Mouse (Mus musculus) common myeloid progenitor, adult 5-6 weeks (primary cell): ENCODE data around the gene Pigk. TPM values are rescaled to one million over a fixed set of nuclear protein-coding genes. Genes with fewer than 3 reads are reported as not detected.
A peak's percentile ranks its signal among the peaks of the same experiment; 100 is the strongest.

Source experiments
- ATAC-seq: replicated peaks from 2 replicates; pipeline ENCODE4 v1.8.0; 2016; ENCODE audit warnings: low read depth, mild to moderate bottlenecking, moderate TSS enrichment, inconsistent platforms; ENCODE audit not compliant: poor library complexity, severe bottlenecking
- total RNA-seq: library from RNA; stranded (forward); fragments of 200-1000, 187-1606 nt; gene quantifications from 2 replicates; pipeline ENCODE4 v1.2.3, GENCODE M21; 2017

The Pigk gene
- total RNA-seq, 1 experiment from 2014 or later: 46.2 TPM

DNA sequence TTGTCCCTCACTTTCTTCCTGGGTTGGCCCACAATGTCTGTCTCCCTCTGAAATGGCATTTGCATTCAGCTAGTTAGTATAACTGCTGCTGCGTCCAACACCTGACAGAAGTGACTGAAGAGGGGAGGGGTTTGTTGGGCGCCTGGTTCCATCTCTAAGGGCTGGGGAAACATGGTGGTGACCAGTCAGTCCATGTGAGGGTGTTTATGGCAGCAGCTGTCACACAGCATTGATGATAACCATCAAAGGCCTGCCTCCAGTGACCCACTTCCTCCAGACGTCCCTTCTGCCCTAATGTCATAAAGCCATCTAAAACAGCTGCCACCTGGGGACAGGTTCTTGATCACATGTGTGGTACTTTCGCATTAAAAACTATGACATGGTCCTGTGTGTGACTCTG is 212.3 kb downstream of the Pigk start:
- ATAC-seq: peak; percentile 20

DNA sequence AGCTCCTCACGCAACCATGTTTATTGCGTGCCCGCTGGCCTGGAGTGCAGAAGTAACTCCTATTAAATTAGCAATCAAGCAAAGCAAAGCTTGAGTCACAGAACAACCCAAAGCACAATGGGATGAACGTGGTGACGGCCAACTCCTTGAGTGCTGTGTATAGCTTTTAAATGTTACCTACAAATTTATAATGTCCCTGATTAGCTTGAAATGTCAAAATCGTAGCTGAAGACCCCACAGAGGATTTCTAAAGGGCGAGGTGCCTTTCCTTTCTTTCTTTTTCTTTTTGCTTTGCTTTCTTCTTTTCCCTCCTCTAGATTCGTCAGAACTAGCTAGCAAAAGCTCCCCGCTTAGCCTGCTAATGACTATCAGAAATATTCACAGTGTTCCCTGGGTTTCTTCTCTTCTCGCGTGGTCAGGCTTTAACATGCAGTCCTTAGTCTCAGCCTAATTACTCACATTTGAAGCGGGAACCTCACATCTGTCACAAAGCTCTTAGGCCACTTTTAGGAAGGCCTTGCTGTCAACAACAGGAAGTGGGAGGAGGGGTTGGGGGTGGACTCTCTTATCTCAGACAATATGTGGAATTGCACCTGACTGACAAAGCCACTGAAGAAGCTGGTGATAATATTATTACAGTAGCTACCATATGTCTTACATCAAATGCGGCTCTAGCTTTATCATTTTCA is 214.5 kb downstream of the Pigk start:
- ATAC-seq: peak; percentile 64

DNA sequence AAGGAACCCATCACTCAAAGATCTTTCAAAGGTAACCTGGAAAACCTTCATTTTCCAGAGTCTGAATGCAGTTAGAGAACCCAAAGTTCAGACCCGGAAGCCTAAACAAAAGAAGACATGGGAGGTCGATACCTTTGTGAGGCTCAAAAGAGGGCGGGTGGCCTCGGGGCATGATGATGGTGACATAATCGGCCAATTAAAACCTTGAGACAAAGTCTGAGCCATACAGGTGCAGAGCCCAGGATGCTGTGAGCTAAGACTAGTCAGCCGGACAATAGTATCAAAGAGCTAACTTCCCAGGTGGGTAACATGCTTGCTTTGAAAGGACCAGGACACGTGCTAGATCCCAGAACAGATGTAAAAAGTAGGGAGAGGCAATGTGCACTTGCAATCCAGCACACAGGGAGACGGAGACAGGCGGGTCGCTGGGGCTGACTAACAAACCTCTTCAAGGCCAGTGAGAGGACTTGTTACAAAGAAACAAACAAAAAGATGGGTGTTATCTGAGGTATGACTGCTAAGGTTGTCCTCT is 215.4 kb downstream of the Pigk start:
- ATAC-seq: no peak

GRCm38 (mm10) chr3:152929788-152930281 is 215.9 kb downstream of the Pigk start:
- no peak for ATAC-seq

GRCm38 (mm10) chr3:152931354-152931753 is 217.5 kb downstream of the Pigk start:
- ATAC-seq: no peak

GRCm38 (mm10) chr3:152932096-152932495 is 218.2 kb downstream of the Pigk start:
- ATAC-seq: no peak

- ATAC-seq: no peak
Measured at GRCm38 (mm10) chr3:152932544-152932943, 218.6 kb downstream of the Pigk start.

DNA sequence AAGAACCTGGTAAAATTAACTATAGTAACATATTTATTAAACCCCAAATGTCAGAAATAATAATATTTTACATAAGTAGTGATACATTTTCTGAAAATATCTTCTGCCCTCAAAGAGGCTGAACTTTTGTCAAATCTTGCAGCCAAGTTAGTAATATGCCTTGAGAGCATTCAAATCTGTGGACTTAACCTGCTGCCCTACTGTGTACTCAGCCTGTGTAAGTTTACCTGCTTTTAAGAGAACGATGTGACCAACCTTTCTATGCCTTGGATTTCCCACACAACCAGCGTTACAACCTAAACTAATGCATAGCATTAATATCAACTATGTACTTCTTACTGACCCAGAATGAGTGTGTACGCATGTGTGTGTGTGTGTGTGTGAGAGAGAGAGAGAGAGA is 219.8 kb downstream of the Pigk start:
- no peak for ATAC-seq

- ATAC-seq: no peak
Measured at GRCm38 (mm10) chr3:152936313-152936712, 222.4 kb downstream of the Pigk start.

- no peak for ATAC-seq
Measured at GRCm38 (mm10) chr3:152941671-152942070, 227.8 kb downstream of the Pigk start.

DNA sequence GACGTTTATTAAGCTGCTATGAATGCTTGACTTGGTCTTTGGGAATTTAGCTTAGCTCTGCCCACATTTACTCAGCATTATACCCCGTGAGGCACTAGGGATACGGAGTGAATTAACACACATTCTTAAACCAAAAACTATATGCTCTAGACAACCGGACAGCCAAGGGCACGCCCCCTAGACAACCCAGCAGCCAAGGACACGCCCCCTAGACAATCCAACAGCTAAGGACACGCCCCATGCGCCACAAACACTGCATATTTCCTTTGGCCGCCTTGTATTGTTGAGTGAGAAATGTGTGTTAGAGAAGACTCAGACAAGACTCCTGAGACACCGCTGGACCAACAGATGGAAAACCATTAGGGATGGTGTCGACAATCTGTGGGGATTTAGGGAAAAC is 229.1 kb downstream of the Pigk start:
- peak; percentile 94 for ATAC-seq

- ATAC-seq: no peak
Measured at GRCm38 (mm10) chr3:152944766-152945165, 230.9 kb downstream of the Pigk start.

- no peak for ATAC-seq
Measured at GRCm38 (mm10) chr3:152947031-152947640, 233.2 kb downstream of the Pigk start.

DNA sequence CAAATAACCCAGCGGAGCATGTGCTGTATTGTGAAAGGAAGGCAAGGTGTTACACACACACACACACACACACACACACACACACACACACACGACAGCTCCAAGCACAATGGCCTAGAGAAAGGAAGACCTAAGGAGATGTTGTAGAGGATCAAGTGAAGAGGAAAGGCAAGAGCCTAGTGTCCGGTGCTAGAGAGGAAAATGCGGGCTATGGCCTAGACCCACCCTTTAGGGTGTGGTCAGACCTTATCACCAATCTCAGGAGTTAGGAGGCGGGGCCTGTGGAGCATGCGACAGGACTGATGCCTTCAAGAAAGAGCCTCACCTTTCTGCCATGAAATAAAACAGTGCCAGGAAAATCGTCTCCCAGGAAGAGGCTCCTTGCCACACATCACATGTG is 234.7 kb downstream of the Pigk start:
- no peak for ATAC-seq

- no peak for ATAC-seq
Measured at GRCm38 (mm10) chr3:152949233-152949777, 235.4 kb downstream of the Pigk start.

DNA sequence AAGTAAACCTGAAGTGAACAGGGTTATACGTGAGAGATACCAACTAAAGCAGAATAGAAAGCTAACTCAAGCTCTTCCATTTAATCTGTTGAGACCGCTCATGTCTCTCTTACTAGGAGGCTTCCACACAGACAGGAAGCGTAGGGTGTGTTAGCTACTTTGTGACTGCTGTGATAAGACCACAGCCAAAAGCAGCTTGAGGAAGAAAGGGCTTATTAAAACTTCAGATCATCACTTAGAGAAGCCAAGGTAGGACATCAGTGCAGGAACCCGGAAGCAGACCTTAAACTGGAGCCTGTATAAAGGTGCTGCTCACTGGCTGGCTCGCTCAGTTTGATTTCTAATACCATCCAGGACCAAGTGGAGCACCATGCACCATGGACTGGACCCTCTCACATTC is 236.4 kb downstream of the Pigk start:
- peak; percentile 85 for ATAC-seq

- ATAC-seq: no peak
Measured at GRCm38 (mm10) chr3:152950914-152951313, 237.0 kb downstream of the Pigk start.

DNA sequence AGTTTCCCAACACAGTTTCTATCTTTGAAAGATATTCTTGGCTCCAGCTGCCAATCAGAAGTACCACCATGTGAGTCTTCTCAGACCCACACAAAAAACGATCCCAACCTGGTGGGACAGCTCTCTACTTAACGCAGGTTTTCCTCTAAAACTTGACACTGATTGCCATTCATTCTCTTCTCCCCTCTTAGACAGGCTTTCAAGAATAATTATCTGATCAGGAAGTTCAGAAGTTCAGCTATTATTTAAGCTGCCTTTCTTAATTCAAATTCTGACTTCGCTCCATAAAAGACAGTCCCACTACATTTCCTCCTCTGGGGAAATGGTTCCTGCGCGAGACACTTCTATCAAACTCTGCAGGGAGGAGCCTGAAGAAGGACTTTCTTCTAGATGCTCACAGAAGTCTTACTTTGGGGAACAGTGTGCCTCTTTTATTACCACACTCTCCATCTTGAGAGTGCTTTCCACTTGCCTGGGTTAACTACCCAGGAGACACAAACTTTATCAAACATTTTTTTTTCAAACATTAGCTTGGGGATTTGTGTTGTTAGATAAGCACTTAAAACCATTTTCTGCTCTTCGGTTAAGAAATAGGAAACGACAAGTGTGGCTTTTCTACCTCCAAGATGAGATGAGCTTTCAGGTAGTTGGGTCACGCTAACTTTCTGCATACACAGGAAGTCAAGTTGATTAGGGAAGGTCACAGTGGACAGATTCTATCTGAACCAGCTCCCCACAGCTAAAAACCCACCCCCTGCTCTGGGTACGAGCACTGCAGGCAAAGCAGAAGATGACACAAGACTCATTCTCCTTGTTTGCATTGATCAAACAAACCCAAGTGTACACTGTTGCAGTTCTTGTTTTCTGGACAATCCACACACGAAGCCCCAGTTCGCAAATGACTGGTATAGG is 238.0 kb downstream of the Pigk start:
- peak; percentile 41 for ATAC-seq

DNA sequence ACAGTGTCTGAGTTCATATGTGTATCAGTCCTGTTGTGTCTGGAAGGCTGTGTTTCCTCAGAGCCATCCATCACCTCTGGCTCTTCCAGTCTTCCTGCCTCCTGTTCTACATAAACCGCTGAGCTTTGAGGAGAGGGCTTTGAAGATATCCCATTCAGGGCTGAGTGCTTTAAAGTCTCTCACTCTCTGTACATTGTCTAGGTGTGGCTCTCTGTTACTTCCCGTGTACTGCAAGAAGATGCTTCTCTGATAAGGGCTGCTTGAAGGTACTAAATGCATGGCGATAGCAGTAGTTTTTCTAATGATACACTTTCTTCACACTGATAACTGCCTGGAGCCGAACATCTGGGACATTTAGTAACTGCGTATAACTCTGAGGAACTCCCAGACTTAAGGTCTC is 242.1 kb downstream of the Pigk start:
- no peak for ATAC-seq

GRCm38 (mm10) chr3:152956771-152957170 is 242.9 kb downstream of the Pigk start:
- no peak for ATAC-seq
